Mouse (Mus musculus) CD4-positive, CD25-positive, alpha-beta regulatory T cell, adult 2 months (primary cell): ENCODE data around the gene Fut8.

ENCODE experiments used
- DNase-seq: peaks from one replicate; pipeline ENCODE4 v3.0.0-alpha.2; 2012; ENCODE audit warnings: low read depth, low spot score

Fut8 gene

DNA sequence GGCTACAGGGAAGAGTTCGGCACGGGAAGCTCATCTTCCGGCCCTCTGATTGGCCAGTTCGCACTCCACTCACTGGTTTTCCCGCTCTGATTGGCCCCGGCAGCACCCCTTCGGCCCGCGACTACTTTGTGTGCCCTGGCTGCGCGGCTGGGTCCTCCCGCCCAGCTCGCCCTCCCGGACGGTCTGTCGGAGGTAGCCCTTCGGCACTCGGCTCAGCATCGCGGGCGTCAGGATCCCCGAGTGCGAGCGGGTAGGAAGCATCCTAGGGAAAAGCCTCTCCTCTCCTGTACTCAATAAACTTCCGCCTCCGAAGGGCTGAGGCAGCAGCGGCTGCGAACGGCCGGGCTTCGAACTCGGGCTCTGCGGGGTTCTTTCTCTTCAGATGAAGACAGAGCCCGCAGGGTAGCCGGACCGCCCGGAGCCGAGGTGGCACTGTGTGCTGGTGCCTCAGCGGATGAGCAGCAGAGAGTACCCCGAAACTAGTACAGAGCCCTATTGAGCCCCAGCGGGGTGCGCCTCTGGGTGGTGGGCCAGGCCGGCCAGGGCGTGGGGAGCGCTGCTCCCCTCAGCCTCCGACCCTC lies at the start of gene Fut8:
Fut8 (plus strand) TSS at position 176 of the 581 bp plus-strand sequence.
- DNase-seq: peak; percentile 85

DNA sequence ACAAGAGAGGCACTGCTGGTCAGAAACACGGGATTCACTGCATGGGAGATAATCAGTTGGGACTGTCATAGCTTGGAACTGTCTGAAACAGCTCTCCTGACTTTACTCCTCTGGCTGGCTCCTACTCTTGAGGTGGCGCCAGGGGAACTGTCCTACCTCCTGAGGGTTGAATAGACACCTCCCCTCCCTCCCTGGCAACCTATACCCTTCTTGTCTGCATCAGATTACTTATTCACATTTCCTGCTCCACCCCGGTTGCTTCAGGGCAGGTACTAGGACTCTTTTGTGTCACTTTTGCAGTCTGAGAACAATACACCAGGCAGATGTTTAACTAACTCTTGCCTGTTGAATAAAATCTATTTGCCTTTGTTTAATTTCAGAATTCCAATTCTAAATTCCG lies 48.8 kb upstream of the Fut8 start:
- DNase-seq: peak; percentile 53

DNA sequence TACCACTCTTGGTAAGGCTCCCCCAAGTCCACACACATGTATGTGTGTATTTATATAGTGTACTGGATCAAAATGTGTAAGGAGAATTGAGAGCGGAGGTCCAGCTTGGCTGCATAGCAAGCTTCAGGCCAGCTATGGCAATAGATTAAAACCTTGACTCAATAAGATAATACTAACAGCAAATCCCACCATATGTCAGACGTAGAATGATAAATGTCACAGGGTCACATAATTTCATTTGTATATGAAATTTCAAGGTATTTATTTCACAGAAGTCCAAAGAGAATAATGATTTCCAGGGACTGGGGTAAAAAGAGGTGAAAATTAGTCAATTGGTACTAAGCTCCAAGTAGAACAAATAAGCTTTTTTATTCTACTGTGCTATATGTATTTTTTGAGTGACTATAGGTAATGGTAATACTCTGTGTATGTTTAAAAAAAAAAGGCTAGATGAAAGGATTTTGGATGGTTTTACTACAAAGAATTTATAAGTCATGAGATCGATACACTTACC lies 47.9 kb upstream of the Fut8 start:
- DNase-seq: no peak

DNA sequence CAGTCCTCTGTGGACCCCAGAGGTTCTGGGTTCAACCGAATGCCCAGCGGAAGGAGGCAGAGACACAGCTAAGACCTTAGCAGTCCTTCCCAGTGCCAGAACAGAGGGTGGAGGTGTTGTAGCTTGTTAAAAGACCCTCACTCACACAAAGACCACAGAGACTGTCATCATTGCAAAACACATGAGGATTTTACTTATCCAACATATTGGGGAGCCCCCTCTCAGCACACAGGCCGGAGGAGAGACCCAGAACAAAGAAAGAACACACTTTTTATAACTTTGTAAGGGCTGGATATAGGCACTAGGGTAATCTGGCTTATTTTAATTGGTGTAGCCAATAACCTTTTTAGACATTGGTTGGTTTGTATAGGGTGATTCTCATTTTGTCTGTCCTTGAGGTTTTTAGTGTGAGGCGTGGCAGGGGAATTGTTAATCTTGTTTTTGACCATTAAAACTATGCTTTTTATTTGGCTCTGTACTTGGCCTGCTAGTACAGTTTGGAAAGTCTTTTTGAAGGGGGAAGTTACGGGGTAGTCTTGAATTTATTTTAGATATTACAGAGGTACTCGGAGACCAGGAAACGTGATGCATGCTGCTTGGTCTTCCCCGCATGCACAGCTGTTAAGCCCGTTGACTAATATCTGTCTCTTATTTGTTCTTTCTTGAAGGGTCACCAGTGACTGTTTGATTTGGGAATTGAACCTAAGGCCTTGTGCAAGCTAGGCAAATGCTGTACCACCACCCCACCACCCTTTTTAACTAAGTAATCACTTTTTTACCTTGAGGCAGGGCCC lies 46.2 kb upstream of the Fut8 start:
- DNase-seq: no peak

DNA sequence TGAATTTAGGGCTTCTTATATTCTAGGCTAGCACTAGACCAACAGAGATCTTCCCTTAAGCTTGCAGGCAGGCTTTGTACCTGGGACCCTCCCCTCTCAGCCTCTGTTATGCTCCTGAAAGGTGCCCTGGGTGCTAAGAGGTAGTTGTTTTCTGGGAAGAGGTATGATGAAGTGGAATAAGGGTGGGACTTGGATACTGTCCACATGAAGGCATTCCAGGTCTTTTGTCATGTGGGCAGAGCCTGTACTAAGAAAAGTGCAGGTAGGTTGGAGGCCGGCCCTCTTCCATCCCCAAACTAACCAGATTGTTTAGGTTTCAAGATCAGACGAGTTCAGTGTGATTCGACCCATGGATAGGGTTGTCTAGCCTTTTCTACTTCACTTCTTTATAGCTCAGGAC lies 45.2 kb upstream of the Fut8 start:
- no peak for DNase-seq

DNA sequence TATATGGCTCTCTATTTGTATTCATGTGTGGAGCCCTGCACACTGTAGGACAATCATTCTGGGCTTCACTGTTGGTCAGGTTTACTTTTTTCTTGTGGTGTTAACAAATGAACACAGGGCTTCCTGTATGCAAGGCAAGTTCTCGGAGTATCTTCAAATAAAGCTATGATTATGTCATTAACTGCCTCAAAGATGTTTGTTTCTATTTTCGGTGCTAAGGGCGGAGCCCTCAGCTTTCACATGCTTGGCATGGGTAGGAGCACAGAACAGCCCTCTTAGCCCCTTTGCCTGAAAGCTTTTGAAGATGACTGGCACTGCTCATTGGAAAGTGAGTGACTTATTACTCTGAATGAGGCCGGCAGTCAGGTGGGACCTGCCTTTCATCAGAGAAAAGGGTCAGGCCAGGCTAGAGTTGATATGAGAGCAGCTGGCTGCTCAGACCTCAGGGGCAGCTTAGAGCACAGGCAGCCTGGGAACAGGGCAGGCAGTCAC lies 44.7 kb upstream of the Fut8 start:
- DNase-seq: peak; percentile 58

DNA sequence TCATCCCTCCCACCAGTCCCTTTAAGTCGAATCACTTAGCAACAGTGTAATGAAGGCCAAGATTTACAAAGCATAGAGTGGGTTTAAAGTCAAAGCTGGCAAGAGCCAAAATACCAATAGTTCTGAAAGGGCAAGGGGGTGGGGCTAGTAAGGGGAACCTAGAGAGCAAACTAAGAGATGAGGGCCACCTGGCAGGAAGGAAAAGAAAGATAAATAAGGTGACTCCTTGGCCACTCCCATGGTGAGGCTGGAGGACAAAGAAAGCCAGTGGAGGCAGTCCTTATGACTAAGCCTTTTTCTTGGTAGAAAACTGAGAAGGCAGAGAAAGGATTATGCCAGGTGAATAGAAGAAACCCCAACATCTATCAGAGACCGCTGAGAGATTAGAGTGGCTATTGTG lies 42.9 kb upstream of the Fut8 start:
- DNase-seq: no peak

DNA sequence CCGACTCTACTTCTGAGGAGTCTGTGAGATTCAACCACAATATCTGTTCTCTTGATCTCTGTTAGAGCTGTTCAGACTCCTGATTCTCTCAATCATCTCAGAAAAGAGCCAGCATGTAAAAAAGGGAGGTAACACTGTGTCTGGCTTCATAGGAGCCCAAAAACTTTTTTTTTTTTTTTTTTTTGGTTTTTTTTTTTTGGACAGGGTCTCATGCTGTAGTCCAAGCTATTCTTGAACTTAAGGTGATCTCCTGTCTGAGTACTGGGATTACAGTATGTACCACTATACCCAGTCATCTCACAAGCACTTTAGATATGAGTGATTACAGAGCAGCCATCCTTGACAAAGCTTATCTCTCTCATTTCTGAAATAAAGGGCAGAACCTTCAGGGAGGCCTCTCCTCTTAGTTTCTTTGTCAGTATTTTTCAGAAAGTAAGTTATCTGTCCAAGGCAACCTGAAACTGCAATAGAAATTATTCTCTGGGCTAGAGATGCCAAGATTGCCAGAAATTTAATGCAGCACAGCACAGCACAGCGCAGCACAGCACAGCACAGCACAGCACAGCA lies 41.3 kb upstream of the Fut8 start:
- no peak for DNase-seq

DNA sequence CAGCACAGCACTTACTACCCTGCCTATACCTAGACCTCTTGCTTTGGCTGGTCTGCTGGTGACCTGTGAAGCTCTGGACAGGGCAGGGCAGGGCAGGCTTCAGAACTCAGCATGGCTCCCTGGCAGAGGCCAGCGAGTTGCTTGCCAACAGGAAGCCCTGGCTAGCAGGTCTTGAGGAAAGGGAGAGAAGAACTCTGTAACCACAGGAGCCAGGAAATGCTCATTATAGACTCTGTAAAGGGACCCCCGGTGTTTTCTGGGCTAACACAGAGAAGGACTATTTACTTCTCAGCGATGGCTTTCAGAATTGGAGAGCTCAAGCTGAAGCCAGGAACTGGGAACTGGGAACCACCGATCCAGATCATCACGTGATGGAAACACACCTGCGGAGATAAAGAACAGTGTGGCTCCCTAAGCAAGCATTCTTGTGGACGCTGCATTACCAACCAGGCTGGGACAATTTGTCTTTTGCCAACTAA lies 40.8 kb upstream of the Fut8 start:
- DNase-seq: no peak

DNA sequence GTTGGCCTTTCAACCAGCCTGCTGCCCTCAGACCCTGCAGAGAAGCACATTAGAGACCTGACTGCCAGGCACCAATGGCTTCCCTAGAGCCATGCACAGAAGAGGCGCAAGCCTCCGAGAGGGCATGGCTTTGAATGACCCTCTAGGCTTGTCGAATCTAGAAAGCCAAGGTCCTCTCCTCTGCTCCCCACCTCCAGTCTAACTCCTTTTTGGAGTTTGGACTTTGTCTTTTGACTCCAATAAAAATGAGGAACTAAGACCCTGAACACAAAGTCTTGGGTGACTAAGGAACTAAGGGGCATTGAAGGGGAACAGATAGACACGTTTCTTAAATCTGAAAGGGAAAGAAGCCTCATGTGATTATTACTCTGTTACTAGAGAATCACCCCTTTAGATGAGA lies 39.7 kb upstream of the Fut8 start:
- DNase-seq: no peak

DNA sequence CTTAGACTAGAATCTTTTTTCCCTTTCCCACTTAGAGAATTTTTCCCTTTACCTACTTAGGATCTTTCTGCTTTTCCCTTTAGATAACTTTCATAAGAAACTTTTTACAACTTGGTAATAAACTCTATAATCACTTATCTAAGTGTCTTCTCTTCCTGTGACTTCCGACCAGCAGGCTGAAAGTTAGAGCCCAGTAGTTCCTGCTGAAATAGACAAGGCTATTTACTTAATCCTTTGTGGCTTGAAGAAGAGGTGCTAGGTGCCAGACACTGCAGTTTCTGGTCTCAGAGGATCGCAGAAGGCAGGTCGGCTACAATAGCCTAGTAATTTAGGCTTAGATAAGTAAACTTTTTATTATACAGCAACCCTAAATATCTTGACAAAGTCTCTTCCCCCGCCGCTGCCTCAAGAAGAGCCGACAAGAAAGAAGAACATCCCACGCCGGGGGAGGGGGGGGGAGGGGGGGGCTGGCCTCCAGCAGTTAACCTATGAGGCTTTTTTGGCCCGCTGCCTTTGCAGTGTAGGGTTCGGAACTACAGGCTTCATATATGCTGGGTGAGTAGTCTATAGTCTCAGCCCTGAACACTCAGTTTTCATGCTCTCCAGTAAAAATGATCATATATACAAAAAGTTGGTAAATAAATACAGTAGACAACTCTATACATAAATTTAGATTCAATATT lies 36.3 kb upstream of the Fut8 start:
- DNase-seq: no peak

DNA sequence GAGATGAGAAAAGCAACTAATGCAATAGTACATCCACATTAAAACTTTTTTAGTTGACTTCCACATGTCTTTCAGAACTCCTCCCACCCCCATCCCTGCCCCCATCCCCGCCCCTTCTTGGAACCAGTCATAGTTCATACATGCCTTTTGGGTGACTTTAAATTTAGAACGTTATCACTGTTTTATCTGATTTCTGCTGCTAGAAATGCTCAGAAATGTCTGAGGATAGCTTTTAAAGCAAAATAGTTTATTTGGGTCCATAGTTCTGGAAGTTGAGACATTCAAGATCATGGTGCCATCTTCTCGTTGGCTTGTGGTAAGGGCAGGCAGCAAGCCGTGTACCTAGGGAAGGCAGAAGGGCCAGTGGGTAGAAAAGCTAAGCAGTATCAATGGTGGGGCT lies 34.8 kb upstream of the Fut8 start:
- no peak for DNase-seq

DNA sequence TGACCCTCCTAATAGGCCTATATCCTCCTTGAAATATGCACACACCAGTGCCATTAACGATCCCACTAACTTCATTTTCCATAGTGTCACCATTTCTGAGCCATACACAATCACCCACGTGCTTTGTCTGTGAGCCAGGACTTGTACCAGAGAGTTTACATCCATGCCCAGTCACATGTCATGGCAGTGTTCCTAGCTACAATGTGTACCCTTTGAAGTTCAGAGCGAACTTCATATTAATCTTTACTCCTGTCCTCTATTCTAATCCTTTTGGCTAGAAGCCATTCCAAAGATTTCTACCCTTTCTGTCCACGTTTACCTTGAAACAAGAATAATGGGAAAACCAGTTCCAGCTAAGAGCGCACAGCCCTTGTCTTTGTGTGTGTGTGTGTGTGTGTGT lies 31.1 kb upstream of the Fut8 start:
- DNase-seq: no peak

DNA sequence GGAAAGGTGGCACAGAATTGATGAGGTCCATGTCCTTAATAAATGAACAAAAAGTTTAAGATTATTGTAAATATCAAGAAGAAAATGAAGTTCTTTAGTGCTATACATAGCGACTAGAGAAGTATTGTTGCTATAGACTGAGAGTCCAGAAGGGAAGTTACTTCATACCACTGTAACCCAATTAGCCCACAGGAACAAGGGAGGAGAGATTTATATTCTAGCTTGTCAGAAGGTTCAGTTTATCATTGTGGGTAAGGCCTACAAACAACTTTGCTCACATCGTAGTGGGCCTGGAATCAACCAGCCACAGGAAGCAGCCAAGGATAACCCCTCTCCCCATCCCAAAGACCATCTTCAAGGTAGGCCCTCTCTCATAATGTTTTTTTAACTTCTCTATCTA lies 29.9 kb upstream of the Fut8 start:
- DNase-seq: no peak

DNA sequence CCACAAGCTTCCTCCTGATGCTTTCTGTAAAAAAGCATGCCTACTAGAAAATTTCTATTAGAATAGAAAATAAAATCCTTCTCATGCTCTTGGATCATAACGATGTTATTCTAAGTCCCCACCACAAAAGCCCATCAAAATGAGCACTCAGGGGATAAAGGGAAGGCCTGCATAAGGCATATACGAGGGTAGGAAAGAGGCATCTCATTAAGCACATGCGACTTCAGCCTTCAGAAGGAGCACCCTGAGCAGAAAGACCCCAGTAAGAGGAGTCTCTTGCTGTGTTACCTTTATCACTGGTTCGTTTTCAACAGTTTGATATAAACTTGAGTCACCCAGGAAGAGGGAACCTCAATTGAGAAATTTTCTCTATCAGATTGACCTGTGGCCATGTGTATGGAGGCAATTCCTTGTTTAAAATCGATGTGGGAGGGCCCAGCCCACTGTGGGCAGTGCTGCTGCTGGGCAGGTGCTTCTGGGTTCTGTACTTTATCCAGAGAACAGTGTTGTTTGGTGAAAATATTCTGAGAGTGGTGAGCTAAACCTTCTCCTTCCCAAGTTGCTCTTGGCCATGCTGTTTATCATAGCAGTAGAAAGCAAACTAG lies 29.2 kb upstream of the Fut8 start:
- no peak for DNase-seq

DNA sequence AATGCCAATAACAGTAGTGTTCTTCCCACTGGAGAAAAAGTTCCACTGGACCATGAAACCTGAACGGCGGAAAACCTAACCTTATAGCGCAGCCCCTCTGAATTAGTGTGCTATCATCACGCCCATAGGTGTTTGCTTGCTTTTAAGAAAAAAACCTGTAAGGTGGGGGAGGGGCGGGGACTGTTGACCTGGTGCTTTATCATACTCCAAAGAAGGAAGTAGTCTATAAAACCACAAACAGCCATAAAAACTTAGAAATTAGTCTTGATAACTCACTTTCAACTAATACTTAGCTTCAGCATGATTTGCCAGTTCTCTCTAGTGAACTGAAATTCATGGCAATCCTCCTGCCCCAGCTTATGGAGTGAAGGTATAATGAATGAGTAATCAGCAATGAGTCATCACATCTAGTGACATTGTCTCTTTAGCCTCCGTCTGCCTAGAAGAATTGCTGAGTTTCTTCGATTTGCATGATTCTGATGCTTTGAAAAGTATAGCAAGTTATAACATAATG lies 26.2 kb upstream of the Fut8 start:
- DNase-seq: no peak

DNA sequence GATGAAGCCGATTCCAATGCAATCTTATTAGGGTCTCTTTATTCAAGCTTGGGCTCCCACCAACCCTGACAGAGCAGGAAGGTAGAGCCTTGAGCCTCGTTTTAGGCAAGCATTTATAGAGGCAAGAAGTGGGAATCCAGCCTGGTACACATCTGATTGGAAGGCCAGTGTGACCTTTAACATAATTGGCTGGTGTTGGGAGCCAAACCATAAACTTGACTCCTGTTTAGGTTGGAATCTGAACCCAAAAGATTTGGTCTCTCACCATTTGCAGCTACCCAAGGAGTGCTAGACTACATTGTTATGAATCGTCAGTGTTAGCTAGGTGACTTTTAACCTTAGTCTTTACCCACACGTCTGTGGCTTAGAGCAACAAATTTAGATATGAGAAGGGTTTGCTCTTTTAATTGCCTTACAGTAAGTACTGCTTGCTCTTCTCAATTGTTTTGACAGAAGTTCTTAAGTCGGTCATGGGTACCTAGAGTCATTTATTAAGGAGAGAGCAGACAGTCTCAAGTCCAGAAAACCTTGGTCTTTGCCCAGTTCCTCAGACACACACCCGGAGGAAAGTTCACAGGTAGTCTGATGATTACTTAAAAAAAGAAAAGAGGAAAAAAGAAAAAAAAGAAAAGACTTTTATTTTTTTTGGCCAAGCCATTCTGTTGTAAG lies 23.9 kb upstream of the Fut8 start:
- DNase-seq: no peak

DNA sequence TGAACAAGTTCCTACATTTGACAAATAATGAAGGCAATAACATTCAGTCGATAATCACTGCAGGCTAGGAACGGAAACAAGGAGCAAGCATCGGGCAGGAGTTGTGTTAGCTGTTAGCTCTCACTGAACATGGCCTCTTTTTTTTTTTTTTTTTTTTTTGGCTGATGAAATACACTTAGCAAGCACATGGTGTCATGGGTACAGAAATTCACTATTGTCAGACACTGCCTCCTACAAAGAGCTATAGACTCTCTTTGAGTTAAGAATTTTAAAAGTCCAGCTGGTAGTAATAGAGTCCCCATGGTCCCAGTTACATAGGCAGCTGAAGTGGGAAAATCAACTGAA lies 23.4 kb upstream of the Fut8 start:
- DNase-seq: no peak

DNA sequence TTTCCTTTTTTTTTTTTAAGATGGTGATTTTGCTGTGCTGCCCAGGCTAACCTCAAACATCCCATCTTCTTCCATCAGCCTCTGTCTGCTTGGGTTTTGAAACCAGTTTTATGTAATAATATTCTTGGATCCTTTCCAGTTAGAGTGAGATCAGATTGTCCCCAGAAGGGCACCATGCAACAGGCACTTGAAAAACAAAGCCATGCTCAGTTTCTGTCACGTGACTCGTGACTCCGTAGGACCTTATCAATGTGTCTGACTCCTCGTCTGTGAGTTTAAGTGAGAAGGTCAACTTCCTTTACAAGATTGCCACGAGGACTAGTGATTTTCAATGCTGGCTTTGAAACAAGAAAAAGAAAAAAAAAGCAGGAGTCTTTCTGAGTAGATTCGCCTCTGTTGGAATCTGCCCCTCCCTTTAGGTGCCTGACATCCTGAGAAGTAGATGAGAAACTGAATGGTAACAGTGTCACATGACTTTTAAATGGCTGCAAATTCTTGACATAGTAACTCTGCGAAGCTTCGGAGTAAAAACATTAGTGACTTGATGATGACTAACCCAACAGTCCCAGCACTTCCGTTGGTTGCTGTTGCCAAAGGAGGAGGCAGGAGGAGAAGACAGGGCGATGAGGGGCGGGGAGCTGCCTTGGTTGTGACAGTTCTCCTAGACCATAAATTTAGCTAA lies 21.3 kb upstream of the Fut8 start:
- no peak for DNase-seq

DNA sequence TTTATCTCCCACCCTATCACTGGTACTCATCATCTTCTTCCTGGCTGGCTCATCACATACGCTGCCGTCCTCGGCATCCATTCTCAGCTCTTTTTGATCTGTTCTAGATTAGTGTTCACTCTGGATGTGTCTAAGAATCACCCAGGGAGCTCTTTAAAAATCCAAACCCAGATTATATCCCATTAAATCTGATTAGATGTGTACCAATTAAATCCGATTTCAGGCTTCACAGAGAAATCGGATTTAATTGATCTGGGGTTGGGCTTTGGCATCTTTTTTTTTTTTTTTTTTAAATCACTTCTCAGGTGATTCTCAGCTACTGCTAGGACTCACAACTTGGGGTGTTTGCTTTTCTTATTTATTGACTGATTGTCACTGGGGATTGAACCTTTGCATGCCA lies 17.3 kb upstream of the Fut8 start:
- no peak for DNase-seq
